Mouse (Mus musculus) lung, postnatal 36 days (tissue): ENCODE data around the gene Anapc15-ps.

ENCODE experiments used
- DNase-seq: peaks from one replicate; pipeline ENCODE4 v3.0.0; 2022; ENCODE audit warnings: mixed read lengths

Anapc15-ps gene

GRCm38 (mm10) chr10:95628338-95628737 lies 44.9 kb downstream of the Anapc15-ps start:
- DNase-seq: no peak

GRCm38 (mm10) chr10:95627381-95627780 lies 45.9 kb downstream of the Anapc15-ps start:
- DNase-seq: no peak

GRCm38 (mm10) chr10:95625300-95625699 lies 48.0 kb downstream of the Anapc15-ps start:
- DNase-seq: no peak

GRCm38 (mm10) chr10:95624007-95624406 lies 49.2 kb downstream of the Anapc15-ps start:
- DNase-seq: no peak

GRCm38 (mm10) chr10:95623518-95623905 lies 49.7 kb downstream of the Anapc15-ps start:
- no peak for DNase-seq
